Mouse (Mus musculus) bone marrow, adult 2 months (tissue): ENCODE measurements at regions not wholly inside any gene's neighbourhood (a gene's known extent, or its start where the extent isn't known, plus 50 kb on each side); places are given as distances from the start of the nearest gene placed in this dataset.

Source experiments
- CTCF ChIP-seq: fragments of 200-500 bp; IDR thresholded peaks from 2 replicates; pipeline ENCODE4 v1.5.1; 2011; ENCODE audit warnings: low read length, control low read depth; ENCODE audit not compliant: control insufficient read depth, insufficient read depth
- POLR2A ChIP-seq: fragments of 200-500 bp; IDR thresholded peaks from 2 replicates; pipeline ENCODE4 v1.6.1; 2011; ENCODE audit warnings: low read depth, mild to moderate bottlenecking, control low read depth, low read length, borderline replicate concordance; ENCODE audit not compliant: control insufficient read depth

DNA sequence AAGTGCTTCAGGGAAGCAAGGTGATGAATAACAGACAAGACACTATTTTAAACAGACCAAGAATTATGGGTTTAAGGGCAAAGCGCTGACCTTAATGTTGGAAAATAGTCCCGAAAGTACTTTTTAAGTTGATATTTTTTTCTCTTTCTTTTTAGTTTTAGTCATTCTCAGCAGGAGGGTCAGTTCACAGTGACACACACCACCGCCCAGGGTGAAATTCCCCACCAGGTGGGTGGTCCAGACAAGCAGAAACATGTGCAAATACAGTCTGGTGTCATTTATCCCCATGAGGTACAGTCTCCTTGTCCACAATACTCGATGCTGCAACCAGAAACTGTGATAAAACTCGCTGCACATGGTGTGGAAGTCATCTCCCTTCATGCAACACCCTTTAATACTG is 435.5 kb downstream of the Fat4 start:
- no peak for TF ChIP-seq POLR2A
- no peak for TF ChIP-seq CTCF
